Mouse (Mus musculus): Measurements from ENCODE around the gene Ltb4r1.

DNA sequence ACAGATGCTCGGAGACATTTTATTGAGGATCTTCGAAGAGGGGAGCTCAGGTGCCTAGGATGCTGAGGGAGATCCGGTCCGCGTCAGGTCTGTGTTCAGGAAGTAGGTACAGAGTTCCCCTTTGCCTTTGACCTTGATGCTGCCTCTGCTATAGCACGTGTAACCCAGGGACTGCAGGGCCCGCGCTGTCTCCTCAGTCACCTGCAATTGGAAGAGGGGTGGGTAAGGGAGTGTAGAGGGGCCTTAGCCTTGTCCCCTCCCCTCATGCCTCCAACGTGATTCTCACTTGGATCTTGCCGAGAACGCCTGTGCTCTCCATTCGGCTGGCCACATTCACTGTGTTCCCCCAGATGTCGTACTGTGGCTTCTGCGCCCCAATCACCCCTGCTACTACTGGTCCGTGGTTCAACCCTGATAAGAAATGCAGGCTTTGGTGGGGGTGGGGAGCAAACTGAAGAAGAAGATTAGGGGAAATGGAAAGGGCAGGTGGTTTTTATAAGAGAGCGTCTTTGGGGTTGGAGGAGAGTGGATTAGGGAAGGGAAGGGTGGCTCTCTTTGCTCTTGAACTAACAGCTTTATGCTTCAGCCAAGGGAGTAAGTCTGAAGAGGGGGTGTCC lies 3.4 kb downstream of the Ltb4r1 start:
- no peak for TF ChIP-seq POLR2A (IDR thresholded peaks at IDR 0.05; ENCODE audit: borderline replicate concordance, extremely low read depth, low read depth, low read length)
- TF ChIP-seq CTCF (IDR thresholded peaks at IDR 0.05; ENCODE audit: insufficient read depth, low read length): no peak

Measured in lung, adult 2 months (tissue).